Mouse (Mus musculus) forebrain, embryonic 14.5 days (tissue): ENCODE results near the gene Gfpt1. TPM values are rescaled to one million over a fixed set of nuclear protein-coding genes. Genes with fewer than 3 reads are reported as not detected.

Source experiments
- ATAC-seq: fragments of 200-750 bp; cut with Nextera tagmentation; 2 replicates; pipeline ENCODE4 v1.8.0; 2017; ENCODE audit warnings: mild to moderate bottlenecking, moderate library complexity
- DNase-seq: peaks from one replicate; pipeline ENCODE4 v3.0.0-alpha.2; 2015; ENCODE audit warnings: low spot score
- H3K27ac ChIP-seq: fragments of 300-500 bp; sonication (generic); 2 replicates; pipeline ENCODE4 v1.5.1; 2014; ENCODE audit warnings: low read depth, mild to moderate bottlenecking, control low read depth, low read length, moderate library complexity
- H3K27me3 ChIP-seq: fragments of 300-500 bp; sonication (generic); replicated peaks from 2 replicates; pipeline ENCODE4 v1.6.1; 2014; ENCODE audit warnings: low read length, control low read depth, mixed read lengths; ENCODE audit not compliant: control insufficient read depth, insufficient read depth
- H3K36me3 ChIP-seq: fragments of 300-500 bp; sonication (generic); 2 replicates; pipeline ENCODE4 v1.6.1; 2014; ENCODE audit warnings: low read length, control low read depth; ENCODE audit not compliant: control insufficient read depth, insufficient read depth
- H3K4me1 ChIP-seq: fragments of 300-500 bp; sonication (generic); 2 replicates; pipeline ENCODE4 v1.6.1; 2014; ENCODE audit warnings: antibody characterized with exemption, low read length, control low read depth; ENCODE audit not compliant: control insufficient read depth, insufficient read depth
- H3K4me2 ChIP-seq: fragments of 300-500 bp; sonication (generic); 2 replicates; pipeline ENCODE4 v1.6.1; 2014; ENCODE audit warnings: mild to moderate bottlenecking, control low read depth, low read length
- H3K4me3 ChIP-seq: fragments of 300-500 bp; sonication (generic); 2 replicates; pipeline ENCODE4 v1.5.1; 2014; ENCODE audit warnings: low read depth, low read length, control low read depth
- H3K9ac ChIP-seq: fragments of 300-500 bp; sonication (generic); 2 replicates; pipeline ENCODE4 v1.6.1; 2014; ENCODE audit warnings: mild to moderate bottlenecking, low read length, control low read depth, moderate library complexity
- H3K9me3 ChIP-seq: fragments of 300-500 bp; sonication (generic); replicated peaks from 2 replicates; pipeline ENCODE4 v1.6.1; 2016; ENCODE audit warnings: low read length, control low read depth, mixed read lengths; ENCODE audit not compliant: control insufficient read depth
- WGBS: fragments of 180-500 bp; shearing (Covaris S2); extraction: QIAGEN DNeasy Blood & Tissue Kit; methylation state at CpG from one replicate; pipeline ENCODE4 v1.1.7; 2014; 5-methylcytosine and 5-hydroxymethylcytosine counted together
- polyA plus RNA-seq: library from polyadenylated mRNA; unstranded; fragments of >200 nt; fragmentation: Nextera tagmentation; extraction: Ambion mirVana; gene quantifications from 2 replicates; pipeline ENCODE4 v1.2.1, GENCODE M21; 2014

Gfpt1 gene
- polyA plus RNA-seq, 1 experiment from 2014 or later, result 18.2 TPM

DNA sequence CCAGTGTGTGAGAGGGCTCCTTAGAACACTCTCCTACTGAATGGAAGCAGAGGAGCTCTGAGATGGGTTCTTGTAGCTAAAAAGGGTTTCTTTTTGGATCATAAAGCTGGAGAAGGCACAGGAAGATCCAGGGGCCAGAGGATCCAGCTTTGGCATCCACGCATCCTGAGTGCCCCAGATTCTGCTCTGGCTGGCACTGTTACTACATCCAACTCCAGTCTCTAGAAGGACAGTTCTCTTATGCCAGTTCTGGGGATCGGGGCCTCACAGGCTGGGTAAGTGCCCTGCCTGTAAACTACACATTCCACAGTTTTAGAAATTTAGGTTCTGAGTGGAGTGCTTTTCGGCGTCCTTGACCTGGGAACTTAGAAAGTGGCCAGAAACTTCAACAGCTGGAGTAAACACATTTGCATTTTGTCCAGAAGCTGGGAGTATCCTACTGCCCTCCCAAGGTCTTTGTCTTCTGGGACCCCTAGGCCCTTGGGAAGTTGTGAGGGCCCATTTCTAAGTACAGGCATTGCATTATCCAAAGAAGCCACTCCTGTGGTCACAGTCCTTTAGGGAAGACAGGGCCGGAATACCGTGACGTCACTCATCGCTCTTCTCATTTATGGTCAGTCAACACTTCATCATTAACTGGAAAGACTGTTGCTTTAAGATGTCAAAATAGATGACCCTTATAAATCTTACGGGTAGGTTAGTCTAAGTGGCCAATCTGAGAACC, 57.8 kb downstream of the Gfpt1 start:
- Histone ChIP-seq H3K4me1 (0 out of 2 replicates have a peak, but pooled peaks cover 3% of the 10 kb centered on the region), H3K27me3 (no peaks in the 10 kb centered on the region), H3K4me2 (no peak overlapping the region), H3K9ac (no peak overlapping the region), H3K27ac (no peak overlapping the region), H3K4me3 (no peak overlapping the region), H3K36me3 (no peaks in the 10 kb centered on the region), H3K9me3 (no peaks in the 10 kb centered on the region)
- WGBS, result 90% methylated on average over 9 of the region's 9 CpGs
- DNase-seq, result no peak
- no peak for ATAC-seq

DNA sequence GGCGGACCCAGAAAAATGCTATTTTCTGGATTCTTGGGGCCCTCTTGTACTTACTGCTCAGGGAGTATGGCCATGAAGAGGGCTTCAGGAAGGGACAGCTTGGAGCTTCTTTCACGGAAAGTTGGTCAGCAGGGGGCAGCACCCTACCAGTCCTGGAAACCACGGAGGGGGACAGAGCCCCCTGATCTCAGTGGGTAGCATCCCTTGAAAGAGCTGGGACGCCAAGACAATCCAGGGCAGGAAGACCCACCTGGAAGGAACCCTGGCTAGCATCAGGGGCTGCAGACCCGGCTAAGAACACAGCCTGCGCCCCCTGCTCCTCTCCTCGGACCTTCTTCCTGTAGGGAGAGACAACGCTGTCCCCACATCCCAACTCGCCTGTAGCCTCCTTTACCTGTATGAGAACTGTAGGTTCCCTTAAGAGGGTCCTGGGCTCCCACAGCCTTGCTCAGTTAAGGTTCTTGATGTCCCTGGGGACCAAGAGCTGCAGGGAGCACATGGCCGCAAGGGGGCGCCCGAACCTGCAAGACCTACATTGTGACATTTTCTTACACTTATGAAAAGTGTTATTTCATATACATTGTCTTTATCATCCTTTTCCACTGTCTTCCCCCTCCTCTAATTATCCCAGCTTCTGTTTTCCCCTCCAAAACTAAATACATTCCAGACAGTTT, 58.8 kb downstream of the Gfpt1 start:
- Histone ChIP-seq H3K4me3 (no peak overlapping the region; the same call in 1 of the 2 replicates), H3K27me3 (no peaks in the 10 kb centered on the region), H3K4me1 (0 out of 2 replicates have a peak, but pooled peaks cover 3% of the 10 kb centered on the region), H3K9ac (peak overlapping the region; percentile 45), H3K27ac (no peak overlapping the region), H3K9me3 (no peaks in the 10 kb centered on the region), H3K4me2 (peak overlapping the region; percentile 49), H3K36me3 (no peaks in the 10 kb centered on the region)
- peak; percentile 76 for ATAC-seq
- DNase-seq, result peak; percentile 92
- 8% methylated on average over 12 of the region's 12 CpGs for WGBS

DNA sequence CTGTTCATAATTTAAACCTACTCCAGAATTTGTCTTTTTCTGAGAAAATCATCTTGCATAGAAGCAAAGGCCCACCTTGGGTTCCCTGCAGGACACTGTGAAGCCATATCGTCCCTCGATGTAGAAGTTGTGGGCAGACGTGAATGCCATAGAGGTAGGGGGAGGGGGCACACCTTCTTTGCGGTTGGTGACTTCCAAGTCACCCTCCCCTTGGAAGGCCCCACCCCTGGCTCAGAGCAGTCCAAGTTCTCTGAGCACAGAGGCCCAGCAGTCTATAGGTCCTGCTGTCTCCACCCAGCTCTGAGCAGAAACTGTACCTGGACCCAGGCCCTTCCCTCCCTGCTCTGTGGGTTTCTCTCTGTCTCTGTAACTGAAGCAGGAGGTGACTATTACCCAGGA, 59.3 kb downstream of the Gfpt1 start:
- Histone ChIP-seq H3K27me3 (no peaks in the 10 kb centered on the region), H3K4me2 (no peak overlapping the region), H3K36me3 (no peaks in the 10 kb centered on the region), H3K9ac (no peak overlapping the region), H3K4me1 (0 out of 2 replicates have a peak, but pooled peaks cover 3% of the 10 kb centered on the region), H3K27ac (no peak overlapping the region), H3K4me3 (no peak overlapping the region), H3K9me3 (no peaks in the 10 kb centered on the region)
- peak; percentile 27; the same call in 1 of the 2 replicates for ATAC-seq
- WGBS, result 31% methylated on average over 4 of the region's 4 CpGs
- DNase-seq, result no peak

DNA sequence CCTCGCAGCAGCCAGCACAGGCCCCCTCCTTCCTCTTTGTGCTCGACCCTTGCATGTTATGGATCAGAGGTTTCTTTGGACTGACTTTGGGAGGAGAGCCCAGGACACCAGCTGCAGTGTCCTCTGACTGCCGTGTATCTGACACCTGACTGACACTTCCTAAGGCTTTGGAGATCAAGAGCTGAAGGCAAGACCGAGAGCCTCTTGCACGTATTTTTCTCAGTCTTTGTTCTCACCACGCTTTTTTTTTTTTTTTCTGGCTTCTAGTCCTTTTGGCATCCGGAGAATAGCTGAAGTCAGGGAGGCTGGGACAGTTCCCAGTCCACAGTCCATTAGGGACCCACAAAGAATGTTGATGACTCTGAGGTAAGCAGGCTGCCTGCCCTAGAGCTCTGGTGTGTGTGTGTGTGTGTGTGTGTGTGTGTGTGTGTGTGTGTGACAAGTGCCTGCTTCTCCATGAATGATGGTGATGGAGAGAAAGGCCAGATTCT, 59.8 kb downstream of the Gfpt1 start:
- H3K4me3 ChIP-seq, result no peak overlapping the region
- H3K4me1 ChIP-seq, result 0 out of 2 replicates have a peak, but pooled peaks cover 3% of the 10 kb centered on the region
- WGBS, result 42% methylated on average over 7 of the region's 7 CpGs
- H3K36me3 ChIP-seq, result no peaks in the 10 kb centered on the region
- H3K9me3 ChIP-seq, result no peaks in the 10 kb centered on the region
- H3K27ac ChIP-seq, result no peak overlapping the region
- DNase-seq, result peak; percentile 24
- H3K27me3 ChIP-seq, result no peaks in the 10 kb centered on the region
- H3K9ac ChIP-seq, result no peak overlapping the region
- H3K4me2 ChIP-seq, result no peak overlapping the region
- ATAC-seq, result no peak

DNA sequence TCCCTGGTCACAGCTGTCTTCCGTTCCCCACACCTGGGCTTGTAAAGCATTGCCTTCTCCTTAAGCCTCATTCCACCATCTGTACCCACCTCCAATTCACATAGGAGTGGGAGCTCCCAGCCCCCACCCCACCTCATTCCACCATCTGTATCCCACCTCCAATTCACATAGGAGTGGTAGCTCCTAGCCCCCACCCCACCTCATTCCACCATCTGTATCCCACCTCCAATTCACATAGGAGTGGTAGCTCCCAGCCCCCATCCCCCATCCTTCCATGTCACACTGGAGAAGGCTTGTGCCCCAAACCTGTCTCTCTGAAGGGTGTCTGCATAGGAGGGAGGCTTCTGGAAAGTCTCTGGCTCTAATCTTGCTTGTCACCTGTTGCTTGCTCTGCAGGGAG, 60.7 kb downstream of the Gfpt1 start:
- Histone ChIP-seq H3K27me3 (no peaks in the 10 kb centered on the region), H3K4me3 (no peak overlapping the region), H3K9me3 (no peaks in the 10 kb centered on the region), H3K9ac (no peak overlapping the region), H3K4me2 (no peak overlapping the region), H3K36me3 (no peaks in the 10 kb centered on the region), H3K4me1 (0 out of 2 replicates have a peak, but pooled peaks cover 3% of the 10 kb centered on the region), H3K27ac (no peak overlapping the region)
- WGBS, result 95% methylated on average over 1 of the region's 1 CpGs
- ATAC-seq (no peak), DNase-seq (no peak)

DNA sequence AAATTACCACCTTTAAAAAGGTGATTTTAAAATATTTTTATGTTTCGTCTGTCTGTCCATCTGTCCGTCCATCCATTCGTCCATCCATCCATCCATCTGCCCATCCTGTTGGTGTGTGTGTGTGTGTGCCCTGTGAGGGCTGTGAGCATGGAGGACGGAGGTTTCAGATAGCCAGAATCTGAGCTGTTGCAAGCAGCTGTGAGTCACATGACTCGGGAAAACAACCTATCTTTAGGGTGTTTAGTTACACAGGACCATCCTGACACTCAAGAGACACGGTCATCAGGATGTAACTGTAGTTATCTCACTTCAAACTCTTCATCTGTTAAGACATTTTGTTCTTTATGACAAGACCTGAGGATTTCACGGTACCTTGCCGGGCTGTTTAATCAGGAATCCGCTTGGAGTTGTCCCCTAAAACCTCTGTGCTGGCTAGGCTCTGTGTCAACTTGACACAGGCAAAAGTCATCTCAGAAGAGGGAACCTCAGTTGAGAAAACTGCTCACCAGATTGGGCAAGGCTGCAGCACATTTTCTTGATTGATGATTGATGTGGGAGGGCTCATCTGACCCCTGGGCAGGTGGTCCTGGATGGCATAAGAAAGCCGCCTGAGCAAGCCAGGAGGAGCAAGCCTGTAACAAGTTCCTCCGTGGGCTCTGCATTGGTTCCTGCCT, 61.6 kb downstream of the Gfpt1 start, which contains the start of gene D6Ertd527e:
Gene D6Ertd527e (plus strand): TSS at position 624 of the 674 bp plus-strand sequence.
- H3K9me3 ChIP-seq, result no peaks in the 10 kb centered on the region
- H3K9ac ChIP-seq, result no peak within 1 kb of the TSS
- no peaks in the 10 kb centered on the region for H3K36me3 ChIP-seq
- 84% methylated on average over 11 of the region's 11 CpGs for WGBS
- no peak within 1 kb of the TSS for H3K4me3 ChIP-seq
- H3K27ac ChIP-seq, result no peak within 1 kb of the TSS
- ATAC-seq (no peak), DNase-seq (no peak)
- H3K4me2 ChIP-seq, result no peak within 1 kb of the TSS
- H3K4me1 ChIP-seq, result 0 out of 2 replicates have a peak, but pooled peaks cover 2% of the 10 kb centered on the region
- H3K27me3 ChIP-seq, result no peaks in the 10 kb centered on the region

DNA sequence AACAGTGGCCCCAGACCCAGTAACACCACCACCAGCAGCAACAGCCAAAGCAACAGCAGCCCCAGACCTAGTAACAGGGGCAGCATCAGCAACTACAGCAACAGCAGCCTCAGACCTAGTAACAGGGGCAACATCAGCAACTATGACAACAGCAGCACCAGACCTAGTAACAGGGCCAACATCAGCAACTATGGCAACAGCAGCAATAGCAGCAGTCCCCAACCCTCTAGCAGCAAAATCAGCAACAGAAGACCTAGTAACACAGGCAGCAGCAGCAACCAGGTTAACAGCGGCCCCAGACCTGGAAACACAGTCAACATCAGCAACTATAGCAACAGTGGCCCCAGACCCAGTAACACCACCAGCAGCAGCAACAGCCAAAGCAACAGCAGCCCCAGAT, 68.8 kb downstream of the Gfpt1 start:
- Histone ChIP-seq H3K9me3 (no peaks in the 10 kb centered on the region), H3K4me1 (no peaks in the 10 kb centered on the region), H3K27me3 (no peaks in the 10 kb centered on the region), H3K4me3 (no peak overlapping the region), H3K4me2 (no peak overlapping the region), H3K9ac (no peak overlapping the region), H3K27ac (no peak overlapping the region), H3K36me3 (no peaks in the 10 kb centered on the region)
- ATAC-seq, result no peak
- WGBS, result 95% methylated on average over 1 of the region's 1 CpGs
- no peak for DNase-seq

DNA sequence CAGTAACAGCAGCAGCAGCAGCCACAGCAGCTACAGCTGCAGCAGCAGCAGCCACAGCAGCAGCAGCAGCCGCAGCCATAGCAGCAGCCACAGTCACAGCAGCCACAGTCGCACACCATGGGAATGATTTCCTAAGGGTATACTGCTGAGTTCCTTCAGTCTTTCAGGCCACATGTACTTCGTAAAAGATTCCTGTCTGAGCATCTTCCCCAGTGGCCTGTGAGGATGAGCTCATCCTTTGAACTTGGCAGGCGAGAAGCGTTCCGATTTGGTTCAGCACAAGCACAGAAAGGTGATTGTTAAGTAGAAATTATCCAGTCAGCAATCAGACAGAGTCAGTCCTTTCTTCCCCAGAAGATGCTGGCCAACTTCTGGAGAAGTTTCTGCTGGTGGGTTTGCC, 69.5 kb downstream of the Gfpt1 start:
- H3K27me3 ChIP-seq, result no peaks in the 10 kb centered on the region
- no peaks in the 10 kb centered on the region for H3K4me1 ChIP-seq
- no peak overlapping the region for H3K4me3 ChIP-seq
- ATAC-seq (no peak), DNase-seq (no peak)
- H3K36me3 ChIP-seq, result no peaks in the 10 kb centered on the region
- no peak overlapping the region for H3K9ac ChIP-seq
- H3K27ac ChIP-seq, result no peak overlapping the region
- no peaks in the 10 kb centered on the region for H3K9me3 ChIP-seq
- no peak overlapping the region for H3K4me2 ChIP-seq
- 81% methylated on average over 6 of the region's 6 CpGs for WGBS
